Mouse (Mus musculus): Measurements from ENCODE around the gene Abcb9.

Gene Abcb9

GRCm38 (mm10) chr5:124030386-124031067 is 65.1 kb downstream of the Abcb9 start:
- DNase-seq = no peak

- no peak for DNase-seq
These were observed 66.2 kb downstream of the Abcb9 start for GRCm38 (mm10) chr5:124029220-124030035.

GRCm38 (mm10) chr5:124028680-124029079 is 66.9 kb downstream of the Abcb9 start:
- DNase-seq = no peak

GRCm38 (mm10) chr5:124027702-124028470 is 67.7 kb downstream of the Abcb9 start:
- DNase-seq = no peak

- DNase-seq = no peak
These were observed 69.0 kb downstream of the Abcb9 start for GRCm38 (mm10) chr5:124026568-124026967.

DNA sequence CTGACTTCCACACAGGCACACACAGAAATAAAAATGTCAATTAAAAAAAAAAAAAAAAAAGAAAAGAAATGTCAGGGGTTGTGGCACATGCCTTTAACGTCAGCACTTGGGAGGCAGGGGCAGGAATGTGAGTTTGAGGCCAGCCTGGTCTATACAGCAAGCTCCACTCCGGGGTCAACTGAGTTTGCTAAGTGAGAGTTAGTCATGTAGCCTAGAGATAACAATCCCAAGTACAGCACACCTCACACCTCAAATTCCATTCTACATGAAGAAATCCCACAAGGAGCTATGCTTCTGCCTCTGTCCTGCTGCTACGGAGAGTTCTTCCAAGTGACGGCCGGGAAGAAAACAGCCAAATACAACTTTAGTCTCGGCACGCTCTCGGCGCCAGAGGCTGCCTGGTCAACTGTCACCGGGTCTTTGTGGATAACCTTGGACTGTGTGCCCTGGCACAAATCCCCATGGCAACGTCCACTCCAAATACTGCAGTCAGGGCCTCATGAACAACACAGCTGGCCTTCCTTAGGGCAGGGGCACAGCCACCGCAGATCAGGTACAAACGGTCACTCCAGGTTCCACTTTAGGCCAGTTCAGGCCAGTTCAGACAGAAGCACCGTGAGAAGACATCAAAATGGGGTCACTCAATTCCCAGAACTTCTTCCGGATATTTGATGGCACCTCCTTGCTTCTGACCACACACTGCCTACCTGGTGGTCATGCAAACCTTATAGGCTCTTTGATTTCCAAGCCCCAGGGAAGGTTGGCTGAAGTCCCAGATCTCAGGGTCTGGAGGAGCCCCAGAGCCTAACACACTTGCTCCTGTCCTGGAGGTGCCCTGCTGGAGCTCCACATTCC is 69.8 kb downstream of the Abcb9 start:
- no peak for DNase-seq

DNA sequence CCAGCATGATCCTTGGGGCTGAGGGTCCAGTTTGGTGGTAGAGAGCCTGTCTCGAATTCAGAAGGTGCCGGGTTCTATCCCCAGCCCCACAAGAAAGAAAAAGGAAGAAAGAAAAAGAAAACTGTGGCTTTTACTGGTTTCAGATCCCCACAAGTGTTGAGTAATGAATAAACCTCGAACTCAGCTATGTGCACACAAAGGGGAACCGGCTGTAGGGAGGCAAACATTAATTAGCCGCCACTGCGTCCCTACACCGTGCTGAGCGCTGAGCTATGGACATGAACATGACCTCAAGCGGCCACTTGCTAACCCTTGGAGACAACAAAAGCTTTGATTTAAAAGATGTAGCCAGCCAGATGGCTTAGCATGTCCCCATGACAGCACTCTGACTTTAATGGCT is 70.5 kb downstream of the Abcb9 start:
- no peak for DNase-seq

DNA sequence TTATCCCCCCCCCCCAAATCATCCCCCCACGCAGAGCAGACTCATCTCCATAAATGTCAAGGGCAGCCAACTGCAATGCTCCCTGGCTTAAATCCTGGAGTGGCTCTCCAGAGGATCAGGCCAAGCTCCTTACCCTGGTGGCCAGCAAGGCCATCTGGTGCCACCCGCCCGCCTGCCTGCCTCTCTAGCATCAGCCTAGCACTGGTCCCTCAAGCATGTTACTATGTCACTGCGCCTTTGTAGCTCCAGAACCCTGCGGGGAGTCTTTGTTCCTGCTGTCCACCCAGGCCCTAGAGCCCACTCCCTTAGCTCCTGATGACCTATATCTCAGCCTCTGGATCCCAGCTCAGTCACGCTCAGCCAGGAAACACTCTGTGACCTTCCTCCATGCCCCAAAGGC is 70.9 kb downstream of the Abcb9 start:
- no peak for DNase-seq

DNA sequence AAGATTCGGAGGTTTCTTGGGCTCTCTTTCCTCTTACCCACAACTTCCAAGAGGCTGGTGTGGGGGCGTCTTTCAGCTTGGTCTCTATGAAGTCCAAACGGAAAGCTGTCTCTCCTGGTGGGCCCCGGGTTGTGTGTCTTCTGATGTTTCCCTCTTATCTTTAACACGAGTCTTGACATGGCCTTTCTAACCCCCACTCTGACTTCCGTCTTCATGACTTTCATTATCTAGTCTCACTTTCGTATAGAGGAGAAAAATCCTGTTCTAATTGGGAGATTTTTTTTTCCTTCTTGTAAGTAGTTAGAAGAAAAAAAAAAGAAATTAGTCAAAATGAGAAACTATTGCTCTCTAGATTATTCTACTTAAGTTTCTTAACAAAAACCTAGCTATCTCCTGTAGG is 73.2 kb downstream of the Abcb9 start:
- DNase-seq = no peak

GRCm38 (mm10) chr5:124021701-124022100 is 73.9 kb downstream of the Abcb9 start:
- no peak for DNase-seq

DNA sequence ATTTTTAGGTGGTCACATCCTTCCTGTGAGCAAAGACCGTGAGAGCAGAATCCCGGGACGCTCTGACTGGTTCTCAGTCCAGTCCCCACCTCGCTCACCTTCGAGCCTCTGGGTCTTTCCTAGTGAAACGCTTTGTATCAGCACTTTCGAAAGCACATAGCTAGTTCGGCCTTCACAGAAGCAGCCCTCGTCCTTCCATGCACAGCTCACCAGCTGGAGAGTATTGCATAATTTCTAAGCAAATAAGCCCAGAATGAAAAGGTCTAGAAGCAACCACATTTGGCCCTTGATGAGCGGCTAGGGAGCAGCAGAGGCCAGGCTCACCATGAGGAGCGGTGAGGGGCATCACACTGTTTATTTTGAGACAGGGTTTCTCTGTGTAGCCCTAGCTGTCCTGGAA is 74.5 kb downstream of the Abcb9 start:
- DNase-seq = no peak

DNA sequence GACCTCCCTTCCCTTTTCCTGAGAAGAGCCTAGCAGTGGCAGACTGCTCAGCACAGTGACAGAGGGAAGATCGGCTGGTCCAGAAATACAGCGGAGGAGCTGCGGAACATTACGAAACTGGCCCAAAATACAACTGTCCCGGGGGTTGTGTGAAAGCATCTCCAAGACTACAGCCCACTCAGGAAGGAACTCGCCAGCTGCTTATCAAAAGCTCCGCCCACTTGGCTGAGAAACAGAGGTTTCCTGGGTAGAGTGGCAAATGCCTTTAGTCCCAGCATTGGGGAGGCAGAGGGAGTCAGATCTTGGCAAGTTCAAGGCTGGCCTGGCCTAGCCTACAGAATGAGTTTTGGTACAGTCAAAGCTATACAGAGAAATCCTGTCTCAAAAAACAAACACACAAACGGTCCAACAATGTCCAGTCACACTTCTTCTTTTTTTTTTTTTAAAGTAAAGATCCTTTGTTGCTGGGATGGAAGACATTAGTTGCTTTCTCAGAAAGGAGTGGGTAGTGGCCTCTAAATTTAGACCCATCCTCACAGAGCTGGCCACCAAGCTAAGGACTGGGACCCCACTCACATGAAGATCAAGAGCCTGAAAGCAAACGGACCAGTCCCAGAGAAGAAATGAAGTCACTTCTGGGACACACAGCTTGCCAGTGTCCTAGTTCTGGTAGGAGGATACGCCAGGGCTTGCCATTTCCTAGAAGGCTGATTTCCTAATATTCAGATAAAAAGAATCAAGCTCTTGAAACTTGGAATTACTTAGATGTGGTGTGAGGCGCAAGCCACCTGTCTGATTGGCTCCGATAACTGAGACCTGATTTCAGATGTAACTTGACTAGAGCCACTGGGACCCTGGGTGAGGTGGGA is 76.0 kb downstream of the Abcb9 start:
- peak; percentile 48 to 66 for DNase-seq

GRCm38 (mm10) chr5:124018651-124019050 is 76.9 kb downstream of the Abcb9 start:
- DNase-seq = no peak

DNA sequence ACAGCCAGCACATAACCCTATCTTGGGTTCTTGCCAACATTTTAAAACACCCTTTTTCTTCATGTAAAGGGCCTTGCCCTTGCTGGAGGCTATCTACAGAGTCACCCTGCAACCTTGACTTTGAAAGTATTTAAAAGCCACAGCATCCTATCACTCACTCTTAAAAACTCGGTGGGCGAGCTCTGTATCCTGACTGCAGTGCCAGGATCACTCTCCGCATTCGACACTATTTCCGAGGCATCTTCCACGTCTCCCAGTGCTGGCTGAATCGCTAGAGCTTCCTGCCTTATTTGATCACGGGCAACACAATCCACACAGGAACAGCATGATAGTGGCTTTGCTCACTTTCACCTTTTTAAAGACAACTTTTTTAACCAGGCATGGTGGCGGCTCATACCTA is 77.7 kb downstream of the Abcb9 start:
- no peak for DNase-seq

DNA sequence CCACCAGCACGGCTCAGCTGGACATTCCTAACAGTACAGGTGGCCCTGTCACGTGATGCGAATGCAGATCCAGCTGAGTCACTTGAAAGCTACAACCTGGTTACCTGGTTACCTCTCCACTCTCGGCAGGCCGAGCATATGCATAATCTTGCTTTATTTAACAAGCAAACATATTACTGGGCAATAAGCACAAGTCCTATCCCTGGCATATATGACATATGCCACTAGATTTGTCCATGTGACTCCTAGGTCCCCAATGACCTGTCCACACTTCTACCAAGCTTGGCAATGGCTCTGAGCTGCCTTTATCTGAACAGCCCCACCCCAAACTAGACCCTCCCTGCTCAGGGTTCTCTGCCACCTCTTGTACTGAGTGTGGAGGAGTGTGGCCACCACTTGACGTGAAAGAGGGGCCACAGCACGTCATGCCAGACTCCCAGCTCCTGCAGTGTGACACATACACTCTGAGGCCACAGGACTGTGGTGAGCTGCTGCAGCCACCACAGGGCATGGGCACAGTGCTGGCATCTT is 79.2 kb downstream of the Abcb9 start:
- DNase-seq = no peak

DNA sequence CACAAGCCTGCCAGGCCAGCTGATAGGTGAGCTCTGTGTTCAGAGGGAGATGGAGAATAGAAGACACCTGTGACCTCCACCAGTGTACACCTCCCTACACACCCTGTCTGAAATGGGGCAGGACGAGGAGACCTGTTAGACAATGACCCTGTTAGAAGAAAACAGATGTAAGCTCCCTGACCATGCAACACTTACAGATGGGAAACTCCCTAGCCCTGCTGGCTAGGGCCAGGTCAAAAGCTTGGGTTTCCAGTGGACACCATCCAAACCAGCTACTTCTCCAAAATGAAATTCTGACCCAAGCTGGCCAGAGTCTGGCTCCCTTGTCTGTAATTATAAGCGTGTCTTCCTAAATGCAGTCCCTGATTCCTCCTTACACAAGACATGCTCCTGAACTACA is 79.9 kb downstream of the Abcb9 start:
- DNase-seq = no peak

DNA sequence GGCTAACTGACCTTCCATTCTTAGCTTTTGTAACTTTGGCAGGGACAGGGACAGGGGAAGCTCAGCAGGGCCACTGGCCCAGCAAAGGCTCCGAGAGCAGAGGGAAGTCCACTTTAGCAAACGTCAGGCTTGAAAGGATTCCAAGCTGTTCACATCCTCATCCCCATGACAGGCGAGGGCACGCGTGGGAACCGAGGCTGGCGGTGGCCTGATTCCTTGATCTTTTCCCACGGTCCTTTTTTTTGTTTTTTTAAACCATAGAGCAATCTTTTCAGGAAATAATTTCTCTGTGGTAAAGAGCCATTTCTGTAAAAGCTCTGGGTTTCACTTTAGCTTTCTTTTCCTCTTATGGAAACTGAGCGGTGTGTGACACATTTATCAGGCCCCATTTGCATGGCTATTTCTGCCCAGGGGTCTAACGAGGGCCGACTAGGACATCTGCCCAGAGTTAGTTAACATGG is 80.8 kb downstream of the Abcb9 start:
- no peak for DNase-seq

DNA sequence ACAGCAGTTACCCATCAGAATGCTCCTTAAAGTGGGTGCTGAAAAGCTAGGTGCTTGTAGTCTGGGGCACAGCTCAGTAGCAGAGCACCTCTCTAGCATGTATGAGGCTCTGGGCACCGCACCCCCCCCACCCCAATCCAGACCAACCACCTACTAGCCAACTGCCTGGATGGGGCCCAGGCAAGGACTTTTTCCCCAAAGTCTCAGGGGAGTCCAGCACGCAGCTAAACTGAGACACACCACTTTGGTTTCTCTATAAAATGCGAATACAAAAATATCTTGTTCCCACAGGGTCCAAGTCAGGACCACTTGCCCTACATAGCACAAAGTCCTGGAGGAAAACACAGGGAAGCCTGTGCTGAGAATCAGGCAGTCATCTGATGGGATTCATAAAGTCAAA is 81.4 kb downstream of the Abcb9 start:
- no peak for DNase-seq

GRCm38 (mm10) chr5:124013747-124014146 is 81.9 kb downstream of the Abcb9 start:
- no peak for DNase-seq

GRCm38 (mm10) chr5:124012885-124013284 is 82.7 kb downstream of the Abcb9 start:
- DNase-seq = no peak

DNA sequence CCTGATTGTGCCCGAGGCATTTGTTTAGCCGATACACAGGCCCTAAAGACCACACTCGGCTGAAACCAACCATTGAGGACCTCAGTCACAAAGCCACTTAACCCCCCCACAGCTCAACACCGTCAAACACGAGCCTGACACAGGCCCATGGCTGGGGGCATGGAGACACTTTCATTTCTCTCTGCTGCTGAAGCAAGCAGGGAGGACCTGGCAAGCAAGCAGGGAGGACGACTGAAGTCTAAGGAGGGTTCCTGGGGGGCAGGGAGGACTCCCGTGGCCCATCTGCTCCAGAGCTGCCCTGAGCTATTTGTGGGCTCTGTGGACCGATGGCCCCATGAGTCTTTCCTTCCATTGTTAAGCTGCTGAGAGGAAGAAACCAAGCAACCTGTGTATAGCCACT is 83.7 kb downstream of the Abcb9 start:
- DNase-seq = no peak

Data from thymus, adult 18-20 months (tissue).